Mouse (Mus musculus) midbrain, embryonic 13.5 days (tissue): ENCODE data around the gene Chchd10. TPM values are rescaled to one million over a fixed set of nuclear protein-coding genes. Genes with fewer than 3 reads are reported as not detected.

Source experiments
- ATAC-seq: fragments of 200-750 bp; cut with Nextera tagmentation; 2 replicates; pipeline ENCODE4 v1.8.0; 2017; ENCODE audit warnings: mild to moderate bottlenecking, moderate TSS enrichment, moderate library complexity
- H3K27ac ChIP-seq: fragments of 300-500 bp; sonication (generic); 2 replicates; pipeline ENCODE4 v1.5.1; 2015; ENCODE audit warnings: inconsistent platforms, mild to moderate bottlenecking, moderate library complexity
- H3K27me3 ChIP-seq: fragments of 300-500 bp; sonication (generic); 2 replicates; pipeline ENCODE4 v1.6.1; 2015; ENCODE audit warnings: mild to moderate bottlenecking, inconsistent platforms
- H3K36me3 ChIP-seq: fragments of 300-500 bp; sonication (generic); 2 replicates; pipeline ENCODE4 v1.6.1; 2015; ENCODE audit warnings: mild to moderate bottlenecking, inconsistent platforms
- H3K4me1 ChIP-seq: fragments of 300-500 bp; sonication (generic); replicated peaks from 2 replicates; pipeline ENCODE4 v1.6.1; 2015; ENCODE audit warnings: inconsistent platforms
- H3K4me2 ChIP-seq: fragments of 300-500 bp; sonication (generic); replicated peaks from 2 replicates; pipeline ENCODE4 v1.6.1; 2015; ENCODE audit warnings: moderate library complexity, mild to moderate bottlenecking, inconsistent platforms
- H3K4me3 ChIP-seq: fragments of 300-500 bp; sonication (generic); replicated peaks from 2 replicates; pipeline ENCODE4 v1.5.1; 2015; ENCODE audit warnings: mild to moderate bottlenecking, inconsistent platforms
- H3K9ac ChIP-seq: fragments of 300-500 bp; sonication (generic); replicated peaks from 2 replicates; pipeline ENCODE4 v1.6.1; 2015; ENCODE audit warnings: mild to moderate bottlenecking, inconsistent platforms
- H3K9me3 ChIP-seq: fragments of 300-500 bp; sonication (generic); 2 replicates; pipeline ENCODE4 v1.6.1; 2016; ENCODE audit warnings: mild to moderate bottlenecking, inconsistent platforms
- WGBS: fragments of 180-500 bp; shearing (Covaris S2); methylation state at CpG from one replicate; pipeline ENCODE4 v1.1.7; 2015; 5-methylcytosine and 5-hydroxymethylcytosine counted together
- polyA plus RNA-seq: library from polyadenylated mRNA; unstranded; fragments of >200 nt; fragmentation: Nextera tagmentation; extraction: Ambion mirVana; gene quantifications from 2 replicates; pipeline ENCODE4 v1.2.1, GENCODE M21; 2015

Gene Chchd10
- polyA plus RNA-seq, 1 experiment from 2014 or later, result 17.1 TPM

GRCm38 (mm10) chr10:75978835-75979157 lies 45.9 kb downstream of the Chchd10 start:
- Histone ChIP-seq H3K4me1 (no peaks in the 10 kb centered on the region), H3K27ac (no peak overlapping the region), H3K4me2 (no peak overlapping the region), H3K4me3 (no peak overlapping the region), H3K27me3 (no peaks in the 10 kb centered on the region), H3K9me3 (no peaks in the 10 kb centered on the region), H3K36me3 (no peaks in the 10 kb centered on the region), H3K9ac (no peak overlapping the region)
- no peak for ATAC-seq
- 82% methylated on average over 5 of the region's 5 CpGs for whole genome bisulfite sequencing

GRCm38 (mm10) chr10:75979432-75979831 lies 46.5 kb downstream of the Chchd10 start:
- H3K4me3 ChIP-seq, result no peak overlapping the region
- no peaks in the 10 kb centered on the region for H3K4me1 ChIP-seq
- no peak overlapping the region for H3K9ac ChIP-seq
- H3K27ac ChIP-seq, result no peak overlapping the region
- no peak for ATAC-seq
- H3K4me2 ChIP-seq, result no peak overlapping the region
- no peaks in the 10 kb centered on the region for H3K36me3 ChIP-seq
- no peaks in the 10 kb centered on the region for H3K9me3 ChIP-seq
- no peaks in the 10 kb centered on the region for H3K27me3 ChIP-seq
- 92% methylated on average over 3 of the region's 3 CpGs for WGBS

Other genes with a start within 250 kb of the Chchd10 start
- gene Cabin1, start 168.8 kb upstream of the Chchd10 start, polyA plus RNA-seq, result 36.0 and 39.7 TPM in 2 replicates
- gene Ddt, start 159.7 kb upstream of the Chchd10 start, polyA plus RNA-seq, result 83.7 and 87.8 TPM in 2 replicates
- not detected in 2 replicates for gene Gm20441, start 152.2 kb upstream of the Chchd10 start, polyA plus RNA-seq
- gene Gstt3, start 151.7 kb upstream of the Chchd10 start, polyA plus RNA-seq, result 0.30 and 0.61 TPM in 2 replicates
- 4.8 and 5.5 TPM in 2 replicates for gene Gstt1, start 134.5 kb upstream of the Chchd10 start, polyA plus RNA-seq
- not detected in 2 replicates for gene Gstt4, start 110.6 kb upstream of the Chchd10 start, polyA plus RNA-seq
- 5.8 and 5.9 TPM in 2 replicates for gene Gstt2, start 95.7 kb upstream of the Chchd10 start, polyA plus RNA-seq
- 1,337 and 1,364 TPM in 2 replicates for gene Mif, start 72.9 kb upstream of the Chchd10 start, polyA plus RNA-seq
- 1.9 and 2.1 TPM in 2 replicates for gene Derl3, start 39.7 kb upstream of the Chchd10 start, polyA plus RNA-seq
- gene Smarcb1, start 11.5 kb upstream of the Chchd10 start, polyA plus RNA-seq, result 323 and 327 TPM in 2 replicates
- gene Mmp11, start 3.4 kb downstream of the Chchd10 start, polyA plus RNA-seq, result 22.7 and 29.5 TPM in 2 replicates
- gene Gm867, start 7.5 kb downstream of the Chchd10 start, polyA plus RNA-seq, result 0.35 TPM in 1 of 2 replicates, not detected in the other
- gene Vpreb3, start 9.9 kb downstream of the Chchd10 start, polyA plus RNA-seq, result 0.58 and 0.73 TPM in 2 replicates
- gene Gm5134, start 21.4 kb downstream of the Chchd10 start, polyA plus RNA-seq, result 0.07 TPM in 1 of 2 replicates, not detected in the other
- 14.1 and 14.9 TPM in 2 replicates for gene Zfp280b, start 99.5 kb downstream of the Chchd10 start, polyA plus RNA-seq
- not detected in 2 replicates for gene Slc5a4b, start 177.8 kb downstream of the Chchd10 start, polyA plus RNA-seq
- 0.09 and 0.13 TPM in 2 replicates for gene Slc5a4a, start 214.3 kb downstream of the Chchd10 start, polyA plus RNA-seq